Mouse (Mus musculus) liver, adult 2 months (tissue): ENCODE measurements around the gene Dnah3. TPM values are rescaled to one million over a fixed set of nuclear protein-coding genes. Genes with fewer than 3 reads are reported as not detected.
A peak's percentile ranks its signal among the peaks of the same experiment; 100 is the strongest.

Experiments used
- DNase-seq: peaks from one replicate; pipeline ENCODE4 v3.0.0-alpha.2; 2011; ENCODE audit warnings: low read depth, low spot score; ENCODE audit errors: extremely low read depth
- H3K27ac ChIP-seq: fragments of 200-500 bp; replicated peaks from 2 replicates; pipeline ENCODE4 v1.5.1; 2012; ENCODE audit warnings: low read depth, mild to moderate bottlenecking, control low read depth, inconsistent platforms, low read length; ENCODE audit not compliant: insufficient read depth
- H3K27me3 ChIP-seq: fragments of 200-500 bp; 2 replicates; pipeline ENCODE4 v1.6.1; 2012; ENCODE audit warnings: mild to moderate bottlenecking, moderate library complexity, low read length, inconsistent platforms; ENCODE audit not compliant: control insufficient read depth, insufficient read depth
- H3K36me3 ChIP-seq: fragments of 200-500 bp; 2 replicates; pipeline ENCODE4 v1.6.1; 2012; ENCODE audit warnings: low read length, inconsistent platforms; ENCODE audit not compliant: control insufficient read depth, insufficient read depth
- H3K4me1 ChIP-seq: fragments of 200-500 bp; 2 replicates; pipeline ENCODE4 v1.6.1; 2011; ENCODE audit warnings: low read length; ENCODE audit not compliant: control insufficient read depth, insufficient read depth
- H3K4me3 ChIP-seq: fragments of 200-500 bp; 2 replicates; pipeline ENCODE4 v1.5.1; 2011; ENCODE audit warnings: low read depth, mild to moderate bottlenecking, control low read depth, low read length, moderate library complexity; ENCODE audit not compliant: insufficient read depth
- H3K79me2 ChIP-seq: fragments of 200-500 bp; 2 replicates; pipeline ENCODE4 v1.6.1; 2012; ENCODE audit warnings: inconsistent platforms, mild to moderate bottlenecking, low read length, moderate library complexity; ENCODE audit not compliant: control insufficient read depth, insufficient read depth
- H3K9ac ChIP-seq: fragments of 200-500 bp; 2 replicates; pipeline ENCODE4 v1.6.1; 2012; ENCODE audit warnings: low read depth, mild to moderate bottlenecking, control low read depth, inconsistent platforms, low read length
- CTCF ChIP-seq: fragments of 200-500 bp; IDR thresholded peaks from 2 replicates; pipeline ENCODE4 v1.5.1; 2011; ENCODE audit warnings: low read depth, low read length, control low read depth
- POLR2A ChIP-seq: fragments of 200-500 bp; IDR thresholded peaks from 2 replicates; pipeline ENCODE4 v1.6.1; 2011; ENCODE audit warnings: low read length, control low read depth; ENCODE audit not compliant: insufficient read depth; ENCODE audit errors: extremely low read depth
- WGBS: fragments of 180-500 bp; shearing (Covaris S2); methylation state at CpG from one replicate; pipeline ENCODE4 v1.1.7; 2018; 5-methylcytosine and 5-hydroxymethylcytosine counted together
- polyA plus RNA-seq: library from polyadenylated mRNA; depleted of rRNA; stranded (reverse); fragments of >200 nt; gene quantifications from 2 replicates; pipeline ENCODE4 v1.2.3, GENCODE M21; 2012
- total RNA-seq: library from RNA; depleted of rRNA; stranded (reverse); fragments of >200 nt; gene quantifications from 2 replicates; pipeline ENCODE4 v1.2.3, GENCODE M21; 2014

The Dnah3 gene
- total and polyA plus RNA-seq, 2 experiments: not detected

DNA sequence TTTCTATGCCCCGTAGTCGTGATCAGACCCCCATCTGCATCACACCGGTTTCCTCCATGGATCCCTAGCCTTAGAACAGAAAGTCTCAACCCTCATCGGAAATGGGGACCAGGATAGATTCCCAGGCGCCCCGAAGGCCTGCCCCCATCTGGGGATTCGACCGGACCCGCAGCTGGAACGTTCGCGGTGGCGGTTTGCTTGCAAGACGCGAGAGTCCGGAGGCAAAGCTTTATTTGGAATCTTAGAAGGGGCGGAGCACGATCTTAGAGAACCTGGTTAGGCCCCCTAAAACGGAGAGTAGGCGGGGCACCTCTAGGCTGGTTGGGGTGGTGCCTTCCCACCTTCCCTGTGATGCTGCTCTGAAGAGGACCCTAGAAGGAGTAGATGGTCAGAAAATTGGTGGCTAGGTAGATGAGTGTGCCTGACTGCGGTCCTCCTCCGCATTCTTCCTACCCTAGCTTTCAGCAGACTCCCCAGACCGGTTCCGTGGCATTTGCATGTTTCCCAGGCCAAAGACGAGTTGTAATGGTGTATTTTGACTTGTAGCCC, 8.0 kb upstream of the Dnah3 start:
- no peaks in the 10 kb centered on the region for H3K27me3 ChIP-seq
- WGBS: 10% methylated on average over 25 of the region's 25 CpGs
- H3K4me3 ChIP-seq: peak overlapping the region; percentile 76
- H3K27ac ChIP-seq: no peak overlapping the region
- H3K79me2 ChIP-seq: no peaks in the 10 kb centered on the region
- TF ChIP-seq POLR2A (no peak), CTCF (no peak)
- H3K36me3 ChIP-seq: no peaks in the 10 kb centered on the region
- H3K9ac ChIP-seq: no peak overlapping the region; the same call in 1 of the 2 replicates
- H3K4me1 ChIP-seq: 0 out of 2 replicates have a peak, but pooled peaks cover 1% of the 10 kb centered on the region
- no peak for DNase-seq

DNA sequence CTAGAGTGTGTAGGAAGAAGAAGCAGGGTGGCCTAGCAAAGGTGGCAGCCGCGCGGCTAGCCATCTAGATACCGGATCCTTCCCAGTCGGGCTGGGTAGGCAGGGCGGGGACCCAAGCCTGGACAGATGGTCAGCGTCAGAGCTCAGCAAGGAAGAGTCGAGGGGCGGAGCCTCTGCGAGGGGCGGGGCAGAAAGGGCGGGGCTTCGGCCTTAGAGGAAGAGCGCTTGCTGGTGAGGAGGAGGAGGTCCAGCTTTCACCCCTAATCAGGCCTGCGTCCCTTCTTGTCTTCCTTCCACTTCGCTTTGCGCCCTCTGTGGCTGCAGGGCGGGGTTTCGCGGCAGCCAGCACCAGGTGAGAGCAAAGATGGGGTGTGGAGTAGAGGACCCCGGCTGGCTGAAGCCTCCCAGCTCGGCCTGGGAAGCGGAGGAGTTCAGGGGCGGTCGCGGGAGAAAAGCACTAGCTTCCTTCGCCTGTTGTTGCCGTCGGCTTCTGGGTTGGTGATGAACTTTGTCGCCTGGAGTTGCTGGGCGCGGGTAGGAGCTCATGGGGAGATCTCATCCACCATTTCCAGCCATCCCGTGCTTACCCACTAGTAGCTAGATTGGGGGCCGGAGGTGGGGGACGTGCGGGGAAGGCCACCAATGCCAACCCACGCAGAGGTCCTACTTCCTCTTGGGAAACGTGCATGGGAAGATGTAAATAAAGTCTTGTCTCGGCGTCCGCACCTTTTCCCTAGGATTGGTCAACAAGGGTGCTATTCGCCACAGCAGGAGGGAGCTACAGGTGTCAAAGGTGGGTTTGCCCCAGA, 7.3 kb upstream of the Dnah3 start, which contains the start of gene Tmem159:
TSS of gene Tmem159 (plus strand) at position 190 of the 809 bp plus-strand sequence.
- H3K9ac ChIP-seq: peak within 1 kb of the TSS; percentile 68
- no peaks in the 10 kb centered on the region for H3K79me2 ChIP-seq
- no peaks in the 10 kb centered on the region for H3K36me3 ChIP-seq
- no peak within 1 kb of the TSS for H3K27ac ChIP-seq
- DNase-seq: peak; percentile 53
- 0 out of 2 replicates have a peak, but pooled peaks cover 1% of the 10 kb centered on the region for H3K4me1 ChIP-seq
- no peaks in the 10 kb centered on the region for H3K27me3 ChIP-seq
- 0 out of 2 replicates have a peak, but pooled peaks have one; percentile 33 for TF ChIP-seq POLR2A
- TF ChIP-seq CTCF: no peak
- 1% methylated on average over 42 of the region's 42 CpGs for WGBS
- H3K4me3 ChIP-seq: peak within 1 kb of the TSS; percentile 76

DNA sequence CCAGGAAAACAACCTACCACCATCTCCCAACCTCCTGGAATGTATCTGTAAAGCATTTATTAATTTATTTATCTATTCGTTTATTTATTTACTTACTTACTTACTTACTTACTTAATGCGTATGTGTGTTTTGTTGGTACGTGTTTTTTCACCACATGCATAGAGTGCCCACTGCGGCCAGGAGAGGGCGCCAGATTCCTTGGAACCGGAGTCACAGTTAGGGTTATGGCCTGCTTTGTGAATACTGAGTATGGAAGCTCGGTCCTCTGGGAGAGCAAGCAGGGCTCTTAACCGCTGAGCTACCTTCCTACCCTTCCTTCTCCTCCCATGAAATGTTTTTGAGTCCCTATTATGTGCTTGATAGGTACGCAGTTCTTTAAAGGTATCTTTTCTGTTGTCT, 3.3 kb upstream of the Dnah3 start:
- Histone ChIP-seq H3K27me3 (no peaks in the 10 kb centered on the region), H3K4me1 (0 out of 2 replicates have a peak, but pooled peaks cover under 1% of the 10 kb centered on the region), H3K4me3 (no peak overlapping the region), H3K27ac (no peak overlapping the region), H3K36me3 (no peaks in the 10 kb centered on the region), H3K9ac (no peak overlapping the region), H3K79me2 (no peaks in the 10 kb centered on the region)
- no peak for TF ChIP-seq POLR2A
- peak; percentile 92 for TF ChIP-seq CTCF
- WGBS: 24% methylated on average over 9 of the region's 9 CpGs
- peak; percentile 59 for DNase-seq

DNA sequence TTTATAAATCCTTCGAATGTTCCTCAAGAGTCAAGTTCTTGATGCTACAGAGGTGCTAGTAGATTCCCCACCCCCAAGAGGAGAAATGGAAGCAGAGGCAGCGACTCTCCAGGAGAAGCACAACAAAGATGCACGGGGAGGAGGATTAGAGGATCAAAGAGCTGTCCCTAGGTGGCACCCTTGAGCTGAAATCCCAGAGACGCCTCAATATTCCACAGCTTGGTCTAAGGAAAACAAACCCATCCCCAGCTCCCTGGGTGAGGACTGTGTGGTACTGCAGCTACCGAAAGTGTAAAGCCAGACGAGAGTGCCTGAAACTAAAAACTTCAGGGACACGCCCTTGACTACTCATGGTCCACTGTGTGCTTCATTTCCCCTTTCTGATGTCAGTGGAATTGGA, 2.8 kb upstream of the Dnah3 start:
- 4% methylated on average over 7 of the region's 7 CpGs for WGBS
- peak; percentile 54 for DNase-seq

DNA sequence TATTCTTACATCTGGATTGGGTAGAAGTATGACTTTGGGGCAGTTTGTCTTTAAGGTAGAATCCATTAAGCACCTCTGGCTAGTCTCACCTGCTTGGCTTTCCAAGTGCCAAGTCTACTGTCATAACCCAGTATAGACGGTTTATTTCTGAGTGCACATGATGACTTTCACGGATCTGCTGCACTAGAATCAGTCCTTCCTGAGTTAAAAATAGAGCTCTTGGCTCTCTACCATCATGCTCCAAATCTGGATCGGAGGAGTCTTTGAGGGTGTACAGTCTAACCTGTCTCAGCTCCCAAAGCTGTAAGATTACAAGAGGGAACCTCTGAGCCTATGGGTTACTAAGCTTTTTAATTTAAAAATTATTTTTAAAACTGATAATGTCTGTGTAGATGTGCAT, 864 bp downstream of the Dnah3 start:
- no peaks in the 10 kb centered on the region for H3K36me3 ChIP-seq
- no peaks in the 10 kb centered on the region for H3K27me3 ChIP-seq
- no peak overlapping the region for H3K4me3 ChIP-seq
- H3K9ac ChIP-seq: no peak overlapping the region
- no peaks in the 10 kb centered on the region for H3K4me1 ChIP-seq
- TF ChIP-seq CTCF (no peak), POLR2A (no peak)
- no peak for DNase-seq
- 84% methylated on average over 3 of the region's 3 CpGs for whole genome bisulfite sequencing
- H3K79me2 ChIP-seq: no peaks in the 10 kb centered on the region
- no peak overlapping the region for H3K27ac ChIP-seq

More for the DNA sequence above, 2.8 kb upstream of the Dnah3 start:
- Histone ChIP-seq H3K27ac (no peak overlapping the region), H3K4me3 (no peak overlapping the region), H3K27me3 (no peaks in the 10 kb centered on the region), H3K4me1 (no peaks in the 10 kb centered on the region), H3K9ac (no peak overlapping the region), H3K36me3 (no peaks in the 10 kb centered on the region), H3K79me2 (no peaks in the 10 kb centered on the region)
- TF ChIP-seq CTCF (peak; percentile 48; the same call in 1 of the 2 replicates), POLR2A (no peak)

DNA sequence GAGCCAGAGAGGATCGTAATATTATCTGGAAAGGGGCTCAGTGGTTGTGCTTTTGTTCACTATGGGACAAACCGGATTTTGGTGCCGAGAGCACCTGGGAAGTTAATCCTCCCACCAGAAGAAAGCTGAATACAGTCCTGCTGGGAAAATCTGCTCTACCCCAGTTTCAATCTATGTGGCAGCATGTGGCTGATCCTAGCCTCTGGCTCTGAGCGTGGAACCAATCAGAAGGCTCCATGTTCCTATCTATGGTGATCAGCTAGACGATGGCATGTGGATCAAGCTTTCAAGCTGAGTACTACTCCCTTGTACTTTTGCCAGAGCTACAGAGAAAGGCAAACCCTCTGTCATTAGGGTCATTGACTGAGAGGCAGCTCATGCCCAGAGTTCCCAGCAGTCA, 2.0 kb downstream of the Dnah3 start:
- 49% methylated on average over 5 of the region's 5 CpGs for WGBS
- no peak overlapping the region for H3K4me3 ChIP-seq
- TF ChIP-seq POLR2A (no peak), CTCF (no peak)

More for the DNA sequence above, 2.0 kb downstream of the Dnah3 start:
- no peak overlapping the region for H3K9ac ChIP-seq
- H3K36me3 ChIP-seq: no peaks in the 10 kb centered on the region
- DNase-seq: no peak
- no peaks in the 10 kb centered on the region for H3K27me3 ChIP-seq
- no peaks in the 10 kb centered on the region for H3K79me2 ChIP-seq
- no peaks in the 10 kb centered on the region for H3K4me1 ChIP-seq
- no peak overlapping the region for H3K27ac ChIP-seq
